Mouse (Mus musculus): ENCODE results near the gene Trappc3.
A peak's percentile ranks its signal among the peaks of the same experiment; 100 is the strongest.

Trappc3 gene

DNA sequence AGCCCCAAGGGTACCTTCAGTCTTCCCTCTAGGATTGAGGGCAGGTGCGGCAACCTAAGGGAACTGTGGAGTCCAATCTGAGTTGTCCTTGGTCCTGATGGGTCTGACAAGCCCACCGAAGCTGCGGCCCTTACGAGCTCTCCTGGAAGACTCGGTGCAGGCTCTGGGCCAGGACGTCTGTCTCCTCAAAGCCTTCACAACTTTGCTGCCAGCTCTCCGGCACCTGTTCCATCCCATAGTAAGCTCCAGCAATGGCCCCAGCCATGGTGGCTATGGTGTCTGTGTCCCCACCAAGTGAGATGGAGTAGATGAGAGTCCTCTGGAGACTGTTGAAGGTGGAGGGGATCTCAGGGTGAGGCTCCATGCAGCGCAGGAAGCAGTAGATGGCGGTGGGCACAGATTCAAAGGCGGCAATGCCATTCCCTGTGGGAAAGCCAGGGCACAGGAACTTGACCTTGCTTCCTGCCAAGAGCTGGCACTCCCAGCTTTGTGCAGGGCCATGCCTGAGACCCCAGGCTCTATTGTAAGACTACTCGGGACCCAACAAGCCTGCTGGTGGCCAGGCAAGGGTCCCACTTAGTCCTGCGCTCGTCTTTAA is 54.4 kb downstream of the Trappc3 start:
- no peak for DNase-seq

DNA sequence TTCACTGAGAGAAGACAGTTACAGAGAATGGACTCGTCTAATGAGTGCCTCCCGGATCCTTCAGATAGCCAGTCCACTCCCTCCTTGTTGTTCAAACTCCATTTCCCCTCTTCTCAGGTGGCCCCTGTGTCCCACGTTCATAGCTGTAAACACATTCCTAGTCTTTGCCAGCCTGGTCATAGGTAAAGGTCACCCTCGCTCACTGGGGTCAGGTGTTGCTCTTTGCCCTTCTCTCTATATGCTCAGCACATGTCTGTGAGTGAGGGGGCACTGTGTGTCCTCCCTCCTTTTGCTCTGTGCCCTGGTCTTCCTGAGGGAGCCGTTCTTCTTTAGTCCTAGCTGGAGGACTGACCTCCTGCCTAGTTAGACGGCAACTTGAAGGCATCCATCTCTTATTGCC is 57.7 kb downstream of the Trappc3 start:
- DNase-seq = no peak

DNA sequence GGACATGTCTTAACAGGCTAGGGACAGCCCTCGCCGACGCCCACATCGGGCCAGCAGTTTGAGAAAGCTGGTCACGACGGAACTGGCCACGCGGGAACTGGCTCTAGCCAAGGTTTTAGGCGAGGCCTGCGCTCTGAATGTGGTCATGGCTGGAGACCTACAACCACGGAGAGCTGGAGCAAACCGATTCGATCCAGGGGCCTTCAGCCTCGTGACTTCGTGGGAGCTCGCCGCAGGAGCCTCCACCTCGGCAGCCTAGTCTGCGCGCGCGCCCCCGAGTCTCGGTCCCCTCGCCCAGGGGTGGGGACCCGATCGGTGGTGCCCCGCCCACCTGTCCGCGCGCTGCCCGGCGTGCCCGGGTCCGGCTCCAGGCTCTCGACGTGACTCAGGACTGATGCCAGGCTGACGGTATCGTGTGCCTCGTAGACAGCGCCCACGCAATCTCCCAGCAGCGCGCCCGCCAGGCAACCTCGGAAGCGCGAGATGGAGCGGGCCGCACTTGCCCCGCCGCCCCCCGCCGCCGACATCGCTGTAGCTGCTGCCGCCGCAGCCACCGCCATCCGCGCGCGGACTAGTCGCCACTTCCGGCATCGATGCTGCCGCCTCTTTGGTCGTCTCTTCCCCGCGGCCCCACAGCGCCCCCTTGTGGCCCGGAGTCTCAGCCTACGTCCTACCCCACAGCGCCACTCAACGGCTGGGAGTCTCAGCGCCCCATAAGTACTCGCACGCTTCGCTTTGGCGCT is 59.2 kb downstream of the Trappc3 start, which contains the start of gene Adprhl2:
TSS of gene Adprhl2 (minus strand) at position 593 of the 743 bp plus-strand sequence.
- peak; percentile 97 for DNase-seq

DNA sequence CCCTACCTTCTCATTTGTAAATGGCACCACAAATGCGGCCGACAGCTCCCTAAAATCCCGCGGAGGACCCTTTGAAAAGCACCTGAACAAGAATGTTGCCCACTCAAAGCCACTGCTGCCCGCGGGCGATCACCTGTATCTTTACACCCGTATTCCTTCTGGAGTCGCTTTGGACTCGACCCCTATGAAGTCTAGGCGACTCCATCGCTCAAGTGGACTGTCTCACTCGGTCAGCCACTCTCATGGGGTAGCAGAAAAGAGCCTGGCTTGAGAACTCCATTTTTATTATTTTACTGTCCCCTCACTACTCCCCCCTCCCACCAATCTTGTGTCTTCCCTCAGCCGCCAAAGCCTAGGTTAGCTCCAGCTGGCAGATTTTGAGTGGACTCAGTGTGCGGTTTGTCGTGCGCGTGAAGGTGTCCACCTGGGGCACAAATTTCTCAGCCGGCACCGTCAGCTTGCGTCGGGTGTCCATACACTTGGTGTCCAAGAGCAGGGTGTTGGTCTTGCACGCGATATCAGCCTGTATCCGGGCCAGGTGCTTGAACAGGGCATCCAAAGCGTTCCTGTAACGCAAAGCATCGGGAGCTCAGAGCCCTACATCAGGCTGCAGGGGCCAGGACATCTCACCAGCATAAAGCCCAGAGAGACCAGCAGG is 59.9 kb downstream of the Trappc3 start:
- no peak for DNase-seq

GRCm38 (mm10) chr4:126322646-126323045 is 60.5 kb downstream of the Trappc3 start:
- DNase-seq = no peak

GRCm38 (mm10) chr4:126324861-126325260 is 62.7 kb downstream of the Trappc3 start:
- no peak for DNase-seq

DNA sequence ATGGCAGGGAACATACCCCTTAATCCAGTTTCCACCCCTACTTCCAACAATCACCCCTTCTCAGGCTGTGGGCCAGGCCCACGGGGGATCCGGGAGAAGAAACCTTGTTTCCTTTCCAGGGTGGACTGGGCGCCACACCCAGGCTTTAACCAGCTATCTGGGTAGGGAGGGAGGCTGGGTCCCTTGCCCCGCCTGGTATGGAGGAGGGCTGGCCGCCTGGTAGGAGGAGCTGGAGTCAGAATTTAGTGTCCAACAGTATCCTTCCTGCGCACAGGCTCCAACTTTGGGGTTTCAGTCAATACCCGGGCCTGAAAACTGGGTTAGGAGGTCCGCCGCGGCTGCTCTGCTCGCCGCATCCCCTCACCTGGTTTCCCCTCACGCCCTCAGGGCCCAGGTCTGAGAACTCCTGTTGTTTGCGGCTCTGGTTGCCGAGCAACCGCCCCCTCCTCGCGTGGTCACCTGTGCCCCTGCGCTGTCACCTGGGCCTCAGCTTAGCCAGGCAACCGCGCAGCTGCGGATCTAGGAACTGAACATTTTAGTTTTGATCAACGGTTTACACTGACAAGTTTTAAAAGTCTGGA is 63.2 kb downstream of the Trappc3 start, which contains the start of gene Tekt2:
TSS of gene Tekt2 (minus strand) at position 408 of the 581 bp plus-strand sequence.
- no peak for DNase-seq
